Mouse (Mus musculus) lung, postnatal 14 days (tissue): ENCODE measurements around the gene Slc24a3.

Source experiments
- DNase-seq: peaks from one replicate; pipeline ENCODE4 v3.0.0; 2021

Gene Slc24a3

DNA sequence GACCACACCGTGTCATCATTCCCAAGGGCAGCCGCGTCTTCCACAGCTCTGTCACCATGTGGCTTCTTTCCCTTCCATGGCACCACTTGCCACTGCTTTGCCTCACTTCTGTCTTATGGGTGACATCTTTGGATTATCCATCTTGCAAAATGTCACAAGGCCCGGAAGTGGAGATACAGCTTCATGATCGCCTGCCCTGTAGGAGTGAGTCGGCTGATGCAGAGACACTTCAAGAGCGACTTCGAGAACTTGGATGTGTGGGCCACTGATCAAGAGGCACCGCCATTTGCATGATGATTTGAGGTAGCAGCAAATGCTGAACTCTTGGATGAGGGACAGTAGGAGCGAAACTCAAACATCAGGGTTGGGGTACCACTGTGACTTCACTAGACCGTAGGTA lies 46.0 kb downstream of the Slc24a3 start:
- DNase-seq, result no peak

DNA sequence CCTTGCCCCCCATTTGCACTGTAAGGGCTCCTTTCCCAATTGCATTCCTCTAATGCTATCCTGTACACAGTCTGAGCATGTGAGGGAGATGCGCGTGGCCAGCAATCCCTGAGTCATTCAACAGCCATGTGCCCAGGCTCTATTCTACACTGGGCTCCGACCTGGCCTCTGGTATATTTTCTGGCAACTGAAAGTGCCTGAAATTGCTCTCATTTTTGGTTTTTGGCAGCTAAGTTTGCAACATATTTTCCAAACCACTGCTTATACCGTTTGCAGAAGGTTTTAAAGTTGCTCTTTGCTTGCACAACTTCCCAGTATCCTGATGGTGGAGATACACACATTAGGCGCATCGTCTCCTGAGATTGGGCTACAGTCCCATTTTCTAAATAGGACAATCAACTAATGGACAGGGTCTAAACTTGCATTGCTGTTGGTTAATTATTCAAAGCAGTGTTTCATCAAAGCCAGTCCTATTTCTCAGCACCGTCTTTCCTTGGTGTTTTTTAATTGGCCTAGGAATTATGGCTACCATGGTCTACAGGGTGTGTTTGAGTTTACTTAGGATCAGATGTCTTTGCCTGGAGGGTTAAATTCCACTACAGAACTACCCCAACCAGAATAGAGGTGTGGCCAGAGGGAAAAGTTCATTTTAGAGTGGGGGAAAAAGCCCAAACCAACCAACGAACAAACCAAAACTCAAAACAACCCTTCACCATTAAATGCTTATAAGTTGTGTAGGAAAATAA lies 46.7 kb downstream of the Slc24a3 start:
- no peak for DNase-seq

DNA sequence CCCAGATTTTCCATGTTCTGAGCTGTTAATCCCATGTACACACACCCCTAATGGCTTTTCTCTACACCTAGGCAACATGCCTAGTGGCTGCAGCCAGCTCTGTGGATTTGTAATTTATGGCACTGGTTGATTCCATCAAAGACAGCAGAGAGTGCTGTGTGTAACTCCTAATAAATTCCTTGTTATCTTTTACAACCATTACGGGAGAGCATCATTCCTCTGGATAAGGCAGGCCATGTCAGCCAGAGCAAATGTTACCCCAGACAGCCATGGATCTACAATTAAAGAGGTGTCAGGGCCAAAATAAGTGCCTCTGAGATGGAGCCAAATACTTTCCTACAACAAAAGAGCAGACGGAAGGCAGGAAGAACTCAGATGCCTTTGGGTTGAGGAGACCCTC lies 49.0 kb downstream of the Slc24a3 start:
- no peak for DNase-seq

DNA sequence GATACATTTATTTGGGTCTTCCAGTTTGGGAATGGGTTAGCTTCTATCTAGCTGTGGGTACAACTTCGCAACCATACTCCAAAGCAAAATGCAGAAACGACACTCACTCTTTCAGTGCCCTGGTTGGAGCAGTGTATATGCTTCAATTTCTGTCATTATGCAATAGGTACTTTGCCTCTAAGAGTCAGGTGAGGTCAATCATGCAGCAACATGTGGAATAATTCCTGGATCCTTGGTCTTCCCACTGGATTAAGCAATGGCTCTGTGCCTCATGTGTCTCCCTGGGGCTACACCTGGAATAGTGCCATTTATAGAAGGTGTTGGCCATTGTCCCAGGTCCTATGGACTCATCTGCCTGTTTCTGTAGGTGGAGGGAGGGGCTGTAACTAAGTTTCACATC lies 49.9 kb downstream of the Slc24a3 start:
- no peak for DNase-seq

DNA sequence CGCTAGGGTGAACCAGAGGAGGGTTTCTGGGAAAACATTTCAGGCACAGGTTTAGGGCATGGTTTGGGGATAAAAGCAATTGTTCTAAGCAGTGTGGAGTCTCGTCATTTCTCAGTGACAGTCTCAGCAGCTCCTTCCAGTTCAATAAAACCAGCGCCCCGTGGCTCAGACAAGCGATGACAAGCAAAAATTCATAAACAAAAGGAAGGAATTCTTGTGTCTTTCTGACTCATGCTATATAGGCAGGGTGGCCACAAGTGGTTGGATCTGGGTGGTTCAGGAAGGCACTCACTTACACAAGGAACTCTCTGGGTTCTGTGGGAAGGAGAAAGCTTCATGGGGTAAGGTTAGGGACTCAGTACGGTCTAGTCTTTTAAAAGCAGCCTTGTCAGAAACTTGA lies 51.7 kb downstream of the Slc24a3 start:
- no peak for DNase-seq

DNA sequence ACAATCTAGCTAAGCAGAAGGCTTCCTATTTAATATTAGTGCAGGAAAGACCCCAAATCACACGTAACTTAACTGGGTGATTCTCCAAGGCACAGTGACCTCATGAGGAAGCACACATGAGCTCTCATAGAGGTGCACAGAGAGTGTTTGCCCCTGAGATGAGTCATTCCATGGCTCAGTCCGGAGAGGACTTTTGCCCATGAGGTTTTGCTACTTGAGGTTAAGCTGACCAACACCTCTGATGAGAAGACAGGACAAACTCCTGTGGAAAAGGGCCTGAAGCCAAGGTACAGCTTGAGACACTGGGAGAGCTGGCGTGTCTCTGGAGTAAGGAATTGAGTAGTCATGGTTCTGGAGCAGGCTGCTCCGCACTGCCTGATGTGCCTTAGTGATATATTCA lies 56.1 kb downstream of the Slc24a3 start:
- no peak for DNase-seq

DNA sequence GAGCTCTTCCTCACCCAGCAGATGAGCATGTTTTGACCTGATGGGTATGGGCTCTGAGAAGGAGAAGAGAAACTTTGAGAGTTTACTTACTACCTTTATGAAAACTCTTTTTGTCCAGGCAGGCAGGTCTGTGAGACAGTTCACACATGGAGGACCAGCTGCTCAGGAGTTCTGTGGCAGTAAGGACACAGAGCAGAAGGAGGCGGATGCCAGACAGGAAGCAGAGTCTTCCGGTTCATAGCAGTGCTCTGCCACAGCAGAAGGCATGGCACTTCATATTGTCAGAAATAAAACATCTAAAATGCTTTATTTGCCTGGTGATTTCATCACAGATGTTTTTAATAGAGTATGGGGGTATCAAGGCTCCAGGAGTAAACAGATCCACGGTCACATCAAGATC lies 58.1 kb downstream of the Slc24a3 start:
- no peak for DNase-seq

DNA sequence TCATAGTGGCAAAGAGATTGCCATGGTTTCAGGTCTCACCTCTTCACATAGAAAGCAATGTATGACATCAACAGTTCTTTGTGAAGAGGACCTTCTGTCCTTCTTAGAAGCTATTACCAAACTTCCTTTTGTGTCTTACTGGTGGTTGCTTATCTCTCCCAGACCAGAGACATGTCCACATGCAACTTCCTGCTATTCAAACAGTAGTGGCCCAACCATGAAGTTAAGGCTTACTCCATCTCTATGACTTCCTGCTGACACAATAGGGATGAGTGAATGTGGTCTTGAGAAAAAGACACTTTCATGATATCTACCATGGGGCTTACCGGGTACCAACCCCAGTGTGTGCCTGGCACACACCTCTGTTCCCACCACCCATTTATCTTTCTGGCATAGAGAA lies 58.5 kb downstream of the Slc24a3 start:
- no peak for DNase-seq

DNA sequence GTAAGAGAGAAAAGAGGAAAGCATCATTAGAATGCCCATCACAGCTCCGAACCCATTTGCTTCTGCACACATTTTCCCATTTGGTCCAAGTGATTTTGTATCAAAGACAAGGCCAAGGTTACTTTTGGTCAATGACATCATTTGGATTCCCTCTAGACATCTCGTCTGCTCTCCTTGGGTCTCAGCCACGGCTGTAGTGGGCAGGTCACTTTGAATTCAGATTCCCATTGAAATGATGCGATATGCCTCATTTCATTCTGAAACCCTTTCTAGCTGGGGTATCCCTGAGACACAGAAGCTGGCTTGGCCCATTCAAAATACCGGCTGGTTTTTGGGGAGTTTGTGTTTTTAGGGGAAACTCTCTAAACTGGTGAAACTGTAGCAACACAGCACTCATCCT lies 59.8 kb downstream of the Slc24a3 start:
- no peak for DNase-seq

DNA sequence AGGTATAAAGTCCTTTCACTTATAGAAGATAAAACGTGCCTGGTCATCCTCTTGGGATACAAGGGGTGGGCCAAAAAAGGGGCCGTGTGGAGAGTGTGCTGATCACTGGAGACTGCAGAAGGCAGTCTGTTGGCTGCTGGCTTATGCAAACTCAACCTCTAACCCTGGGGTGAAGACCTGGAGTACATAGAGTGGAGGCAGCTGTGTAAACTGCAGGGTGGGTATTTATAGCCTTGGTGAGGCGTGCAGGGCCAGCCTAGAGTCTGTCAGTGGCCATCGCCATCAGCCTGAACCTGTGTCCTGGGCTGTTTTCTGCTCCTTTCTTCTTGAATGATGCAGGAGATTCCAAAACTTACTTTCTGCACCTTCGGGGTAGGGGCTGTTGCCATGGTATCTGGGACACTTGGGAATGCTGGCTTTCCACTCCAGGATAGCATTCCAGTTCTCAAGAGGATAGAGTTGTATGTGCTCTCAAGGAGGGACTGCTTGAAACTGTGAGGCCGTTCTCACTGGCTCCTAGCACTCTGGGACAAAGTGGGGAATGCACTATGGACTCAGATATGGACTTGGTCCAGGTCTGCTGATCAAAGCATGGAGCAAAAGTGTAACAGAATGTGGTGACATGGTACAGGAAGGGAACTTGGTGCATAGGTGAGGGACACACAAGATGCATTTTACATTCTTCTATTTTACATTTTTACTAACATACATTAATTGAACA lies 65.4 kb downstream of the Slc24a3 start:
- peak; percentile 51 for DNase-seq

DNA sequence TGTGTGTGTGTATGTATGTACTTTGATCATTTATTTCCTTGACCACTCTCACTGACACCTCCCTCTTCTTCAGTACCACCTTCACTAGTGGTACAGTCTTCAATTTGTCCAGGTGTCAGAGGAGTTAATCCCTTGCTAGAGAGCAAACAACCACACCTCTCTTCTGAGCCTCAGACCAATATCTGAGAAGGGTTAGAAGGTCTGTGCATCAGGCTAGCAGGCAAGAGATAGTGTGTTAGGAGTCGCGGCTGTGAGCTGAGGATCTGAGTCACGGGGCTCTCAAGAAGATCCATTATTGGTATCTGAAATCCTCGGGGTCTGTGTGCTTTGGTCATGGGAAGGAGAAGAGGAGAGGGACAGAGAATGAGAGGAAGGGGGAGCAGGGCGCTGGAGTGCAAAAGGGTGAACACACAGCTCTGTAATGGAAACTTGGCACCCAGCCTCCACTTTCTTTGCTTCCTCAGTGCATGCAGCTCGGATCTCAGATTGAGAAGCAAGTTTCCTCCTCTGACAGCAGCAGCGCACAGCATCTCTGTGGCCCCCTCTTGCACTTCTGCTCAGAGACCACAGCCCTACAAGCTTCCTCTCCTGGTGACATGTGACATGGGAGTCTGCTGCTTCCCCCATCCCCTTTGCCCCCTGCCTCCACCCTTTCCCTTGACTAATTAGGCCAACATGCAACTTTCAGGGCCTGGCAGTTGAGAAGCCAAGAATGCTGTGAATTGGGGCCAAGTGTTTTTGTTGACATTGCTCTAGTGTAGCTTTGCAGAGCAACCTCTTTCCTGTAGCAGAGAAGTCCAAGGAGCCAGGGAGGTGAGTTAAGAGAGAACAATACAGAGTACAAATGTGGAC lies 66.2 kb downstream of the Slc24a3 start:
- DNase-seq, result peak; percentile 82

DNA sequence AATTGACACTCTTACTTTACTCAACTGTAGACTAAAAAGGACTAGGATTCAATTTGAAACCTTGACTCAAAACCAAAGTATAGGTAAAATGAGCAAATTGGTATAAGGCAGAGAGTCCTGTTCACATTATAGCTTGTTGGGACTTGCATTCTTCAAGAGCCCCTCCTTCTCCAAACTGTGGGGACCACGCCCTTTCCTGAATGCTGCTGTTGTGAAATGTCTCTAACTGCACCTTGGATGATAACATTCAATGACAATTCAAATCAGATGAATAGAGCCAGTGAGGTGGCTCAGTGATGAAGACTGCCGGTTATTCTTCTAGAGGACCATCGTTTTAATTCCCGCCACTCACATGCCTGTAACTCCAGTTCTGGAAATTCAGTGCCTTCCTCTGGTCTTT lies 78.8 kb downstream of the Slc24a3 start:
- no peak for DNase-seq

DNA sequence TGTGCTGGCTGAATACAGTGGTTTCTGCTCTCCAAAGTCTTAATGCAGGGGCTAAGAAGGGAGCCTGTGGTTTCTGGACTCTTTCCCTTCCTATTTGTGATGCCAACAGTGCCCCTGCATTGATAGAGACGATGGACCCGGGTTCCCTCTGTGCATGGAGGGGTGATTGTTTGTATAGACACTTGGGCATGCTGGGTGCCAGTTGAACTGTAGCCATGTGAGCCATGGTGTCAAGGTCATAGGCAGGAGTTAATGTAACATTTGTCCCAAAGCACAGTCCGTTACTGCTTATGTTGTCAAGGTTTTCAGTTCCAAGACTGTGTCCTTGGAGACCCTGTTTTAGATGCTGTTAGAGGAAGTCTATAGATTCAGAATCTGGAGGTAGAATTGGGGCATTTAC lies 80.6 kb downstream of the Slc24a3 start:
- DNase-seq, result no peak

DNA sequence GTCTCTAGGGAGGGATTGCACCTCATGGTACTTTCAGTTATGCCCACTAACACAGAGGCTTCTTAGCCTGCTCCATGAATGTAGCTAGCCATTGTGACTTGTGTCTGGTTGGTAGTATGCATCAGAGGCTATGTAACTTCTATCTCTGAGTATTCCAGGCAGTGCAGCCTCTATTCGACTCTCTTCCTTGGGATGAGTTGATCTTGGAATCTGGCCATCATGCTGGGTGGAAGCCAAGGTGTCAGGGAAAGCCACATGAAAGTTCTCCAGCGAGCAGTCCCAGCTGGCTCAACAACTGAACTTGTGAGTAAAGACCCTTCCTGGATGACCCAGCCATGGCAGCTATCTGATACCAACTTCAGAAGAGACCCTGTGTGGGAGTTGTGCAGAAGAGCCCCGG lies 89.8 kb downstream of the Slc24a3 start:
- peak; percentile 85 for DNase-seq

DNA sequence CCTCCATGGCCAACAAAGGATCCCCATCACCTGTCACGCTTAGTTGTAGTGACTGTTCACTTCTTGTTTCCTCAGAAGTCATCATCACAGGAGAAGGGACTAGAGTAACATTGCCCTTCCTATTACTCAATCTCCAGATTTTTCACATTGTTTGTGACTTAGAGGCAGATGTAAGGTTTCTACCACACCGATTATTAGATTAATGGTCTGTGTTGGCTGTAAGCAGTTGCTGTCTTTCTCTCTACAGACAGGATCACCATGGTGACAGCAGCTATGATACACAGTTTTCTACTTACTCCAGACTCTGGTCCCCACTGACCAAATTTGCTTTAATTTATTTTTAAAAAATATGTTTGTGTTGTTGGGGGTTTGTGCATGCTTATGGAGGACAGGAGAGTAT lies 90.3 kb downstream of the Slc24a3 start:
- DNase-seq, result no peak

DNA sequence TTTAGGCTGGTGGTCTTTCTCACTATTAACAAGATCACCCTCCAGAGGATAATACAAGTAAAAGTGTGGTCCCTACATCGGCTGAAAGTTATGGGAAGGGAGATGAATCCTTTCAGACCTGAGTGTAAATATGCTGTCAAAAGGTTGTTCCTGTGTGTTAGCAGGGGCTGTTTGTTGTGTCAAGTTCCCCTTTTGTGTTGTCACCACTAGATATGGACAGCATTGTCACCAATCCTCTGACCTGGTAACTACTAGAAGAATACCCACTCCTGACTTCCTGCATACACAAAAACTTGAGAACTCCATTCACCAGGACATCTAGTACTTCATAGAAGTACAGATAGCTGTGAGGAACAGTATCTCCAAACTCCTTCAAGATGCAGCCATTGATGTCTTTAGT lies 93.0 kb downstream of the Slc24a3 start:
- no peak for DNase-seq

DNA sequence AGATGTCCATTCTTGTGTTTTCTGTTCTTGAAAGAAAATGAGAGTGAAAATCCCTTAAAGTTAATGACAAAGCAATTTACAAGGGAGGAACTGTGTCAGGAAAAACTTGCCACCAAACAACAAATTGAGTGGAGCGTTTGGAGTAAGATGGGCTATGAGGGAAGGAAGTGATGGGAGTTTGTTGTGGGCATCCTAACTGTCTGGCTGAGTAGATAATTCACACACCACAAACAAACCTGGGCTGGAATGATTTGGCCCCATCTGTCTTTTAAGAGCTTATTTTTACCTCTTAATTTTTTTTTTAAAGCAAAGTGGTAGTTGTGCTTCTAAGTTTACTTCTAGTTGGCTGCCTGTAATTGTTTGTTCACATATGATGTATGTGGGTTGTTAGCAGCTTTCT lies 94.6 kb downstream of the Slc24a3 start:
- no peak for DNase-seq

DNA sequence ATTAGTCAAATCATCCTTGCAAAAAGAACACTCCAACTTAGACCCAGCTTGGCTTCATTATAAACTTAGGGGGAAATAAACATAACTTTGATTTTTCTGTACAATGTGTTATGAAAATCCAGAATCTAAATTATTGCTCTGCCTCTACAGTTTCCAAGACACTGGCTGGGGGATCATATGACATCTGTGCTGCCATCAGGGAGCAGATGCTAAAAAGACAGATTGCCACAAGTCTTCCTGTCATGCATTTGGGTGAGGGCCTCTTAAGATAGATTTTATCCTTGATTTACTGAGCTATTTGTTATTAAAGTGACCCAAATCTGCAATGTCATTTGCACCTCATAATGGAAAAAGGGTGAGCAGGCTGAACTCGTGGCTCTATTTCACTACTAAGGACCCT lies 99.2 kb downstream of the Slc24a3 start:
- no peak for DNase-seq

DNA sequence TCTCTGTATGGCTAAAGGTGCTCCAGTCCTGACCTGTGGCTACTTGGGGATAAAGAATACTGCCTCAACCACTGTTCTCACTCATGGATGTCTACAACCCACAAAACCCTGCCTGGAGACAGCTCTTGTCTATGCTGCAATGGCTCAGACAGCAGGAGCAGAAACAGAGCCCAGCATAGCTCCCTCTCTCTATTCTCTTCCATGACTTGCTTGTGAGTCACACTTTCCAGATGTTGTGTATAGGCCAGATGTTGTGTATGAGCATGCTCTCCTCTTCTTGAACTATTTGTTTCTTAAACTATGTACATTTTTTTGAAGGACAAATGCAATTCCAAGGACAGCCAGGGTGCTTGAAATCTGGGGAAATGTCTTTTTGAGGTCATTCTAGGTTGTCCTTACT lies 101.4 kb downstream of the Slc24a3 start:
- no peak for DNase-seq

DNA sequence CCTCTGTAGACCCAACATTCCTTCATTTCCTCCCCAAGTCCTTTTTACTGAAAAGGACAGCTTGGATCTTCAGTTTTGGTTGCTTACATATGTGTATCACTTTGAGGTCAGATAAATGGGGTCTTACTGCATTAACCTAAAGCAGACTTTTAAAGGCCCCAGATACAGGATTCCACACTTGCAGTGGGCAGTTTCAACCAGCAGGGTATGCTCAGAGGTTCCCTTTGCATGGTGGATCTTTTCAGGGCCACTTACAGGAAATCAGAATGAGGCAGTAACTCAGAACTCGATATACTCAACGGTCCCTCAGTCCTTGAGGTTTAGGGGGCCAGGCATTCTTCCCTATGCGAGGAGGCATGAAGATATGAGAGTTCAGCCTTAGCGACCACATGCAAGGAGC lies 101.9 kb downstream of the Slc24a3 start:
- no peak for DNase-seq

DNA sequence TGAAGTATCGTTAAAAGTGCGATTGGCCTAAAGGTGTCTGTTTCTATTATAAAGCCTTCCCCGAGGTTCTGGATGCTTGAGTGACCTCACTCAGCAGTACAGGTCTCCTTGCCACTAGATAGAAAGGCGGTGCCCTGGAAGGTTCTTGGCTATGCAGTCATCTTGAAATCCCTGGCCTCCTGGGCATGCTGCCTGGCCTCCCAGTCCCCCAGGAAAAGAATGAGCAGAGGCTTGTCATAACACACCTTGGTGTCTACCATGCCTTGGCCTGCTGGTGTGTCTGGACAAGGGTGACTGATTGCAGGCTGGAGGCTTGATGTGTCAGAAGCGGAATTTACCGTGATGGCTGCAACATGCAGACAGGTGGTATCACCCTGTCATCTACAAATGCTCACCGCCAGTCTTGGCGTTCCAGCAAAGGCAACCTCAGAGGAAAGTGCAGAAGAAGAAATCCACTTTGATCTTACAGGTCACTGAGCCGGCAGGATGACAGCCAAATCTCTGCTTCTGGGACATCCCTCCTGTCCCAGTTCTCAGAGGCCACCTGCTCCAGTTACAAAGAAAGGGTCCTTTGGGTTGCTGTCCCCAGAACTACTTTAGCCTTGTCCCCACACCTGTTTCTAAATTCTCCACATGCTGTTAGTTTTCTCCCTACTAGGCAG lies 106.6 kb downstream of the Slc24a3 start:
- DNase-seq, result no peak

DNA sequence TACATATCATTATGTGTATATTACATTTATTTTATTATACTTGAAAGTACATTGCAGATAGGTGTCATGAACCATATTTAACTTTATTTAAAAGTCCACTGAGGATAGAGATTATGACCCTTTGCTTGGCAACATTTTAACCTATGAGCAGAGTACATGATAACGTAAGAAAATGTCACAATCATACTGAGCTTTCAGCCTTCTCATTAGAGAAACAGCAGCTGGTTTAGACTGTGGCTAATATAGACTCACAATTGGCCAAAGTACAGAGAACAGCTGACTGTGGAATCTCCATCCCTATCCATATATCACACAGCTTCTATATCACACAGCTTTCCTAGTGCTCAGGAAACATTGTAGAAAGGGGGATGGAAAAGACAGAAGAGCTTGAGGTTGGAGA lies 111.8 kb downstream of the Slc24a3 start:
- DNase-seq, result no peak

DNA sequence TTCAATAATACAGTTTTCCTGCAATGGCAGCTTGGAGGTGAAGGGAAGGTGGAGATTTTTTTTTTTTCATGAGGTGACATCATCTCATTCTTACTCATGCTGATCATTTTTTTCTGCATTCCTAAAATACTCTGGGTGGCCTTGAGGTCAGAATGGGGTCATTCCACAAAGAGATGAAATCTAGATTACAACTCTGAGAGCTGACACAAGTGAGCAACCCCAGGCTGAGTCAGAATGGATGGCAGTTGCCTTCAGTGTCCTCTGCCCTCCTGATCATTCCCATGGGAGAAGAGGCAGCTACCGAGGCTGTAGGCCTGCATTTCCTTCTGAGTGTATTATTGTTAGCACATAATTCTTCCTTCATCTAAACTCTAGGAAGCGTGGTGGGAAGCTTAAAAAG lies 116.2 kb downstream of the Slc24a3 start:
- DNase-seq, result no peak
